Mouse (Mus musculus): ENCODE measurements at regions not wholly inside any gene's neighbourhood (a gene's known extent, or its start where the extent isn't known, plus 50 kb on each side); places are given as distances from the start of the nearest gene placed in this dataset.

GRCm38 (mm10) chr3:102263326-102263725 lies 58.8 kb upstream of the Vangl1 start:
- ATAC-seq (ENCODE audit: low FRiP score) (no peak), DNase-seq (ENCODE audit: low spot score) (no peak)
- H3K4me3 ChIP-seq (ENCODE audit: low read depth, low read length): no peak overlapping the region
- no peak for TF ChIP-seq CTCF (IDR thresholded peaks at IDR 0.05)
- H3K9ac ChIP-seq (replicated peaks; ENCODE audit: low read length, poor library complexity, severe bottlenecking): no peak overlapping the region
- H3K27ac ChIP-seq (ENCODE audit: low read depth, low read length): no peak overlapping the region
- WGBS: 71% methylated on average over 9 of the region's 9 CpGs
- no peaks in the 10 kb centered on the region for H3K4me1 ChIP-seq (ENCODE audit: insufficient read depth, low read length)
- H3K4me2 ChIP-seq (ENCODE audit: low read depth, low read length, poor library complexity, severe bottlenecking): no peak overlapping the region
- H3K36me3 ChIP-seq (ENCODE audit: insufficient read depth, low read length): no peaks in the 10 kb centered on the region
- H3K9me3 ChIP-seq (ENCODE audit: low read length): no peaks in the 10 kb centered on the region
- no peaks in the 10 kb centered on the region for H3K27me3 ChIP-seq (ENCODE audit: insufficient read depth, low read length)

- no peaks in the 10 kb centered on the region for H3K4me1 ChIP-seq (ENCODE audit: insufficient read depth, low read length)
- H3K36me3 ChIP-seq (ENCODE audit: insufficient read depth, low read length): no peaks in the 10 kb centered on the region
- TF ChIP-seq CTCF (IDR thresholded peaks at IDR 0.05): no peak
- H3K4me3 ChIP-seq (ENCODE audit: low read depth, low read length): no peak overlapping the region
- H3K4me2 ChIP-seq (ENCODE audit: low read depth, low read length, poor library complexity, severe bottlenecking): no peak overlapping the region
- no peaks in the 10 kb centered on the region for H3K9me3 ChIP-seq (ENCODE audit: low read length)
- no peak overlapping the region for H3K9ac ChIP-seq (replicated peaks; ENCODE audit: low read length, poor library complexity, severe bottlenecking)
- 0 out of 2 replicates have a peak, but pooled peaks have one; percentile 41 for ATAC-seq (ENCODE audit: low FRiP score)
- WGBS: 53% methylated on average over 8 of the region's 8 CpGs
- H3K27me3 ChIP-seq (ENCODE audit: insufficient read depth, low read length): no peaks in the 10 kb centered on the region
- H3K27ac ChIP-seq (ENCODE audit: low read depth, low read length): no peak overlapping the region
- DNase-seq (ENCODE audit: low spot score): peak; percentile 18
These were observed 58.2 kb upstream of the Vangl1 start for GRCm38 (mm10) chr3:102262665-102263064.

- 85% methylated on average over 3 of the region's 3 CpGs for WGBS
- H3K36me3 ChIP-seq (ENCODE audit: insufficient read depth, low read length): no peaks in the 10 kb centered on the region
- H3K4me2 ChIP-seq (ENCODE audit: low read depth, low read length, poor library complexity, severe bottlenecking): no peak overlapping the region
- no peaks in the 10 kb centered on the region for H3K4me1 ChIP-seq (ENCODE audit: insufficient read depth, low read length)
- H3K4me3 ChIP-seq (ENCODE audit: low read depth, low read length): no peak overlapping the region
- no peak overlapping the region for H3K27ac ChIP-seq (ENCODE audit: low read depth, low read length)
- no peak for TF ChIP-seq CTCF (IDR thresholded peaks at IDR 0.05)
- ATAC-seq (ENCODE audit: low FRiP score): no peak
- H3K9ac ChIP-seq (replicated peaks; ENCODE audit: low read length, poor library complexity, severe bottlenecking): no peak overlapping the region
- H3K9me3 ChIP-seq (ENCODE audit: low read length): no peaks in the 10 kb centered on the region
- DNase-seq (ENCODE audit: low spot score): peak; percentile 6
- no peaks in the 10 kb centered on the region for H3K27me3 ChIP-seq (ENCODE audit: insufficient read depth, low read length)
These were observed 57.0 kb upstream of the Vangl1 start for GRCm38 (mm10) chr3:102261517-102261916.
